Mouse (Mus musculus): ENCODE measurements around the gene Mettl16. TPM values are rescaled to one million over a fixed set of nuclear protein-coding genes. Genes with fewer than 3 reads are reported as not detected.

Mettl16 gene
- polyA plus RNA-seq, 1 experiment from 2014 or later = 32.1 TPM

- Histone ChIP-seq H3K27me3 (replicated peaks; ENCODE audit: control insufficient read depth, insufficient read depth, low read length) (no peaks in the 10 kb centered on the region), H3K9ac (ENCODE audit: low read length) (peak overlapping the region; percentile 55), H3K27ac (ENCODE audit: low read depth, low read length) (peak overlapping the region; percentile 90), H3K4me3 (ENCODE audit: low read depth, low read length) (peak overlapping the region; percentile 94), H3K36me3 (ENCODE audit: control insufficient read depth, insufficient read depth, low read length) (peaks cover 4% of the 10 kb centered on the region; the same call in 1 of the 2 replicates), H3K4me2 (ENCODE audit: low read length) (peak overlapping the region; percentile 69), H3K4me1 (ENCODE audit: control insufficient read depth, insufficient read depth, low read length) (peaks cover 20% of the 10 kb centered on the region), H3K9me3 (replicated peaks; ENCODE audit: control insufficient read depth, low read length) (no peaks in the 10 kb centered on the region)
- DNase-seq (ENCODE audit: low spot score) = peak; percentile 76
- WGBS = under 1% methylated on average over 26 of the region's 26 CpGs
- ATAC-seq = no peak
Observed at GRCm38 (mm10) chr11:74832503-74833143, 62.0 kb downstream of the Mettl16 start.

DNA sequence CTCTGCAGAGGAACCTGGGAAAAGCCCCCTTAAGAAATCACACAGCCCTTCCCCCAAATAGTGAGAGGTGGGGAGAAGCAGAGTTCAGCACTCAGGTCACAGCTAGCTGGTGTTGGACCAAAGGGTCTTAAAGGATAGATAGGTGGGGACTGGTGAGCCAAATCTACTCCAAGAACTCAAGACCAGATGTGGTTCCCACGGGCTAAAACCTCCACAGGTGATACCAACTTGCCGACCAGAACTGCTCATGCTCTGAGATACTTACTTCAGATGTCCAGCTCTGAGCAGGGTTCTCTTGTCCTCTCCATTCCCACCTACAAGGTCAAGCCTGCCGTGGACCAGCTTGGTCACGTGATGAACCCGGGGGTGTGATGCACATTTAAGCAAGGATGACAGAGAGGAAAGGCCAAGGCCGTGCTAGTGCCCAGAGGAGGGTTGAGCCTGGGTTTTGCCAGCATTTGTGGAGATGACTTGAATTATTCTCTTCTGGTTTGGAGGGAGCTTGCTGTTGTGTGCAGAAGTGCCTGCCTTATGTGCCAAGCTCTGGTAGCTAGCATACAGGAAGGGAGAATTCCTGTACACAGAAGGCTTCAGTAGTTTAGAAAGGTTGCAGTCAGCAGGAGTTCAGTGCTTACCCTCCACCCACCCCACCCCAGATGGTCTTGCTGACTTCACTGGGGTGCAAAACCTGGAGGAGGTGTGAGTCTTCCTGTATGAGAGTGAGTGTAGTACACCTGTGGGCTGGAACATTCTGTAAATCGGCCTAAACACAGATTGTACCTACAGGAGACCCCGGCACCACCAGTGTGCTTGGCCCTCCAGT, 63.1 kb downstream of the Mettl16 start:
- Histone ChIP-seq H3K4me2 (ENCODE audit: low read length) (peak overlapping the region; percentile 69), H3K4me3 (ENCODE audit: low read depth, low read length) (peak overlapping the region; percentile 94; the same call in 1 of the 2 replicates), H3K27ac (ENCODE audit: low read depth, low read length) (no peak overlapping the region), H3K36me3 (ENCODE audit: control insufficient read depth, insufficient read depth, low read length) (peaks cover 4% of the 10 kb centered on the region; the same call in 1 of the 2 replicates), H3K9me3 (replicated peaks; ENCODE audit: control insufficient read depth, low read length) (no peaks in the 10 kb centered on the region), H3K4me1 (ENCODE audit: control insufficient read depth, insufficient read depth, low read length) (peaks cover 23% of the 10 kb centered on the region), H3K9ac (ENCODE audit: low read length) (peak overlapping the region; percentile 55; the same call in 1 of the 2 replicates), H3K27me3 (replicated peaks; ENCODE audit: control insufficient read depth, insufficient read depth, low read length) (no peaks in the 10 kb centered on the region)
- no peak for DNase-seq (ENCODE audit: low spot score)
- no peak for ATAC-seq
- 83% methylated on average over 8 of the region's 8 CpGs for WGBS

DNA sequence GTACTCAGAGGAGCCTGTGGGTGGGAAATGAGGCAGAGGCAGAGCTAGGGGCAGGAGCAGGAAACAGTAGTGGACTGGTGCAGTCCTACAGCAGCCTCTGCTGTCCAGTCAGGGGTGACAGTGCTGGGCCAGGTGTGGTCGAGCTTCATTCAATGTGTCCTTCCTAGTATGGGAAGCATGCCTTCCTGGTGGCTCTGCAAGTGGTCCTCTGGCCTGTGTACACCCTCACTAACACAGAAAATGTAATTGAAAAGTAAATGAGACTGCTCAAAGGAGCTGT, 63.7 kb downstream of the Mettl16 start:
- Histone ChIP-seq H3K9ac (ENCODE audit: low read length) (no peak overlapping the region), H3K4me2 (ENCODE audit: low read length) (no peak overlapping the region), H3K27ac (ENCODE audit: low read depth, low read length) (no peak overlapping the region), H3K27me3 (replicated peaks; ENCODE audit: control insufficient read depth, insufficient read depth, low read length) (no peaks in the 10 kb centered on the region), H3K4me1 (ENCODE audit: control insufficient read depth, insufficient read depth, low read length) (peaks cover 21% of the 10 kb centered on the region), H3K4me3 (ENCODE audit: low read depth, low read length) (no peak overlapping the region), H3K9me3 (replicated peaks; ENCODE audit: control insufficient read depth, low read length) (no peaks in the 10 kb centered on the region), H3K36me3 (ENCODE audit: control insufficient read depth, insufficient read depth, low read length) (peaks cover 4% of the 10 kb centered on the region; the same call in 1 of the 2 replicates)
- no peak for ATAC-seq
- WGBS = 80% methylated on average over 1 of the region's 1 CpGs
- DNase-seq (ENCODE audit: low spot score) = no peak

DNA sequence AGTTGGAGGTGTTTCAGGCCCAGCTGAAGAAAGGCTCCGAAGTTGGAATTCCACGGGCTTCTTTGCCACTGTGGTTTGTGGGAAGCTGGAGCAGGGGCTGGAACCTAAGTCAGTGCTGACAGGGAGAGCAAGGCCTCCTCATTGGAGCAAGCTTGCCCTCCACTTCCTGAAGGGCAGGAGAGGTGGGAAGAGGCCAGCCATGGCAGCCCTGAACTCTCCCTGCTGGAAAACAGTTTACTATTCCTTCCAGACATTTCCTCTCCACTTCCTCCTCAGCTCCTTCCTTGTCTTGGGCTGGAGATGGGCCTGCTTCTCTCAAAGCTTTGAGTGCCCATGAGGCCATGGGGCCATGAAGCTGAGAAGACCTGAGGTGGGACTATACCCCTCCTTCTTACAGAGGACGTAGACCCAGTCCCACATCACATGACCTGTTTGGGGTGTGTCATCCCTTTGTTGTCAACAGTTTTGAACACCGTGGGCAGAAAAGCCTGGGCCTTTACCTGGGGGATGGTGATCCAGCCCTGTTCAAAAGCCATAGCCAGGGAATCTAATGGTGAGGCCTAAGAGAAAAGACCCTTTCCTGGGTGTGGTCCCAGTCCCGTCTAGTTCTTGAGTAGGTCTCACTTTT, 64.1 kb downstream of the Mettl16 start:
- H3K9ac ChIP-seq (ENCODE audit: low read length) = no peak overlapping the region
- H3K4me3 ChIP-seq (ENCODE audit: low read depth, low read length) = no peak overlapping the region
- peaks cover 4% of the 10 kb centered on the region; the same call in 1 of the 2 replicates for H3K36me3 ChIP-seq (ENCODE audit: control insufficient read depth, insufficient read depth, low read length)
- H3K27me3 ChIP-seq (replicated peaks; ENCODE audit: control insufficient read depth, insufficient read depth, low read length) = no peaks in the 10 kb centered on the region
- ATAC-seq = no peak
- H3K4me2 ChIP-seq (ENCODE audit: low read length) = no peak overlapping the region
- DNase-seq (ENCODE audit: low spot score) = no peak
- H3K9me3 ChIP-seq (replicated peaks; ENCODE audit: control insufficient read depth, low read length) = no peaks in the 10 kb centered on the region
- 58% methylated on average over 5 of the region's 5 CpGs for WGBS
- no peak overlapping the region for H3K27ac ChIP-seq (ENCODE audit: low read depth, low read length)
- peaks cover 18% of the 10 kb centered on the region for H3K4me1 ChIP-seq (ENCODE audit: control insufficient read depth, insufficient read depth, low read length)

- ATAC-seq = no peak
- no peak overlapping the region for H3K9ac ChIP-seq (ENCODE audit: low read length)
- no peaks in the 10 kb centered on the region for H3K9me3 ChIP-seq (replicated peaks; ENCODE audit: control insufficient read depth, low read length)
Observed at GRCm38 (mm10) chr11:74835593-74836224, 65.1 kb downstream of the Mettl16 start.

GRCm38 (mm10) chr11:74836225-74837055, 65.8 kb downstream of the Mettl16 start:
- Histone ChIP-seq H3K4me1 (ENCODE audit: control insufficient read depth, insufficient read depth, low read length) (peaks cover 18% of the 10 kb centered on the region), H3K9me3 (replicated peaks; ENCODE audit: control insufficient read depth, low read length) (no peaks in the 10 kb centered on the region), H3K36me3 (ENCODE audit: control insufficient read depth, insufficient read depth, low read length) (peaks cover 5% of the 10 kb centered on the region; the same call in 1 of the 2 replicates), H3K9ac (ENCODE audit: low read length) (no peak overlapping the region), H3K4me3 (ENCODE audit: low read depth, low read length) (no peak overlapping the region), H3K27ac (ENCODE audit: low read depth, low read length) (no peak overlapping the region), H3K4me2 (ENCODE audit: low read length) (no peak overlapping the region), H3K27me3 (replicated peaks; ENCODE audit: control insufficient read depth, insufficient read depth, low read length) (no peaks in the 10 kb centered on the region)
- 89% methylated on average over 22 of the region's 22 CpGs for WGBS
- ATAC-seq (no peak), DNase-seq (ENCODE audit: low spot score) (no peak)

More at GRCm38 (mm10) chr11:74835593-74836224, 65.1 kb downstream of the Mettl16 start:
- Histone ChIP-seq H3K27ac (ENCODE audit: low read depth, low read length) (no peak overlapping the region), H3K4me2 (ENCODE audit: low read length) (no peak overlapping the region), H3K4me1 (ENCODE audit: control insufficient read depth, insufficient read depth, low read length) (peaks cover 18% of the 10 kb centered on the region), H3K27me3 (replicated peaks; ENCODE audit: control insufficient read depth, insufficient read depth, low read length) (no peaks in the 10 kb centered on the region), H3K4me3 (ENCODE audit: low read depth, low read length) (no peak overlapping the region), H3K36me3 (ENCODE audit: control insufficient read depth, insufficient read depth, low read length) (peaks cover 4% of the 10 kb centered on the region; the same call in 1 of the 2 replicates)
- no peak for DNase-seq (ENCODE audit: low spot score)
- 82% methylated on average over 6 of the region's 6 CpGs for WGBS

- ATAC-seq = peak; percentile 1; the same call in 1 of the 2 replicates
- no peaks in the 10 kb centered on the region for H3K27me3 ChIP-seq (replicated peaks; ENCODE audit: control insufficient read depth, insufficient read depth, low read length)
- no peaks in the 10 kb centered on the region for H3K9me3 ChIP-seq (replicated peaks; ENCODE audit: control insufficient read depth, low read length)
- peak overlapping the region; percentile 53 for H3K4me3 ChIP-seq (ENCODE audit: low read depth, low read length)
- H3K36me3 ChIP-seq (ENCODE audit: control insufficient read depth, insufficient read depth, low read length) = peaks cover 12% of the 10 kb centered on the region
- H3K27ac ChIP-seq (ENCODE audit: low read depth, low read length) = peak overlapping the region; percentile 87; the same call in 1 of the 2 replicates
- WGBS = 46% methylated on average over 16 of the region's 16 CpGs
- no peak for DNase-seq (ENCODE audit: low spot score)
- peaks cover 18% of the 10 kb centered on the region for H3K4me1 ChIP-seq (ENCODE audit: control insufficient read depth, insufficient read depth, low read length)
- H3K9ac ChIP-seq (ENCODE audit: low read length) = peak overlapping the region; percentile 68; the same call in 1 of the 2 replicates
- peak overlapping the region; percentile 87 for H3K4me2 ChIP-seq (ENCODE audit: low read length)
Observed at GRCm38 (mm10) chr11:74837056-74837693, 66.5 kb downstream of the Mettl16 start.
